Comparison of ENCODE assay signal across 17 mouse cellular contexts in genomic region chr4:115014276-115014675, GRCm38 (mm10). TPM values are rescaled to one million over a fixed set of nuclear protein-coding genes. Genes with fewer than 3 reads are reported as not detected.
"Had no signal": no experiment of that assay in that cellular context is flagged by ENCODE, and none has a peak within 500 bp of the region (broad histone marks: within the 10 kb centered on the region; RNA-seq: fewer than 3 reads in every experiment).

No protein-coding gene starts in this region.

- H3K4me3 ChIP-seq: neural tube, embryonic 12.5 days; neural tube, embryonic 13.5 days; stomach, embryonic 15.5 days had no signal

- H3K9ac ChIP-seq: neural tube, embryonic 12.5 days; neural tube, embryonic 13.5 days; stomach, embryonic 15.5 days had no signal

- H3K27ac ChIP-seq: neural tube, embryonic 12.5 days; neural tube, embryonic 13.5 days; stomach, embryonic 15.5 days; stomach, postnatal 0 days had no signal

- H3K27me3 ChIP-seq: neural tube, embryonic 12.5 days; neural tube, embryonic 13.5 days; stomach, embryonic 15.5 days had no signal

- DNase-seq: retina, postnatal 1 day; right cerebral cortex, adult 18-20 months; right cerebral cortex, postnatal 14 days; right cerebral cortex, postnatal 25 days; right cerebral cortex, postnatal 4 days; spleen, adult 18-20 months; thymus, adult 18-20 months; thymus, adult 2 months; thymus, postnatal 14 days; thymus, postnatal 25 days; thymus, postnatal 36 days; thymus, postnatal 4 days had no signal

- H3K9me3 ChIP-seq: neural tube, embryonic 12.5 days; neural tube, embryonic 13.5 days; stomach, embryonic 15.5 days had no signal

- H3K4me1 ChIP-seq: neural tube, embryonic 12.5 days; neural tube, embryonic 13.5 days; stomach, embryonic 15.5 days had no signal

- H3K36me3 ChIP-seq: neural tube, embryonic 13.5 days had no signal

- H3K4me2 ChIP-seq: neural tube, embryonic 12.5 days; neural tube, embryonic 13.5 days; stomach, embryonic 15.5 days had no signal

RNA-seq across cellular contexts. Expression of gene Stil, which starts 14.3 kb away (rescaled TPM):
- total RNA-seq: neutrophil, adult 5-6 weeks had no signal
